Mouse (Mus musculus) limb, embryonic 11.5 days (tissue): ENCODE measurements around the gene Pomt1. TPM values are rescaled to one million over a fixed set of nuclear protein-coding genes. Genes with fewer than 3 reads are reported as not detected.

Source experiments
- ATAC-seq: fragments of 200-750 bp; cut with Nextera tagmentation; 2 replicates; pipeline ENCODE4 v1.8.0; 2017; ENCODE audit warnings: low read depth; ENCODE audit not compliant: insufficient number of reproducible peaks, low FRiP score, low TSS enrichment
- DNase-seq: peaks from one replicate; pipeline ENCODE4 v3.0.0-alpha.2; 2015; ENCODE audit warnings: low spot score
- H3K27ac ChIP-seq: fragments of 300-500 bp; sonication (generic); replicated peaks from 2 replicates; pipeline ENCODE4 v1.5.1; 2014; ENCODE audit warnings: low read depth, mild to moderate bottlenecking, low read length
- H3K27me3 ChIP-seq: fragments of 300-500 bp; sonication (generic); 2 replicates; pipeline ENCODE4 v1.6.1; 2014; ENCODE audit warnings: mild to moderate bottlenecking, low read length, mixed read lengths; ENCODE audit not compliant: control insufficient read depth, insufficient read depth
- H3K36me3 ChIP-seq: fragments of 300-500 bp; sonication (generic); 2 replicates; pipeline ENCODE4 v1.6.1; 2014; ENCODE audit warnings: mild to moderate bottlenecking, low read length, moderate library complexity, mixed read lengths; ENCODE audit not compliant: control insufficient read depth, insufficient read depth
- H3K4me1 ChIP-seq: fragments of 300-500 bp; sonication (generic); 2 replicates; pipeline ENCODE4 v1.6.1; 2014; ENCODE audit warnings: low read length, mixed read lengths; ENCODE audit not compliant: control insufficient read depth, insufficient read depth
- H3K4me2 ChIP-seq: fragments of 300-500 bp; sonication (generic); 2 replicates; pipeline ENCODE4 v1.6.1; 2014; ENCODE audit warnings: low read depth, mild to moderate bottlenecking, moderate library complexity; ENCODE audit not compliant: severe bottlenecking
- H3K4me3 ChIP-seq: fragments of 300-500 bp; sonication (generic); 2 replicates; pipeline ENCODE4 v1.5.1; 2014; ENCODE audit warnings: low read depth, low read length
- H3K9ac ChIP-seq: fragments of 300-500 bp; sonication (generic); 2 replicates; pipeline ENCODE4 v1.6.1; 2014; ENCODE audit warnings: mild to moderate bottlenecking, low read length
- H3K9me3 ChIP-seq: fragments of 300-500 bp; sonication (generic); 2 replicates; pipeline ENCODE4 v1.6.1; 2016; ENCODE audit warnings: low read length; ENCODE audit not compliant: control insufficient read depth
- WGBS: fragments of 180-500 bp; shearing (Covaris S2); extraction: QIAGEN DNeasy Blood & Tissue Kit; methylation state at CpG from one replicate; pipeline ENCODE4 v1.1.7; 2014; 5-methylcytosine and 5-hydroxymethylcytosine counted together
- polyA plus RNA-seq: library from polyadenylated mRNA; unstranded; fragments of >200 nt; fragmentation: Nextera tagmentation; extraction: Ambion mirVana; gene quantifications from 2 replicates; pipeline ENCODE4 v1.2.1, GENCODE M21; 2014

The Pomt1 gene
- polyA plus RNA-seq, 1 experiment from 2014 or later = 18.7 TPM

DNA sequence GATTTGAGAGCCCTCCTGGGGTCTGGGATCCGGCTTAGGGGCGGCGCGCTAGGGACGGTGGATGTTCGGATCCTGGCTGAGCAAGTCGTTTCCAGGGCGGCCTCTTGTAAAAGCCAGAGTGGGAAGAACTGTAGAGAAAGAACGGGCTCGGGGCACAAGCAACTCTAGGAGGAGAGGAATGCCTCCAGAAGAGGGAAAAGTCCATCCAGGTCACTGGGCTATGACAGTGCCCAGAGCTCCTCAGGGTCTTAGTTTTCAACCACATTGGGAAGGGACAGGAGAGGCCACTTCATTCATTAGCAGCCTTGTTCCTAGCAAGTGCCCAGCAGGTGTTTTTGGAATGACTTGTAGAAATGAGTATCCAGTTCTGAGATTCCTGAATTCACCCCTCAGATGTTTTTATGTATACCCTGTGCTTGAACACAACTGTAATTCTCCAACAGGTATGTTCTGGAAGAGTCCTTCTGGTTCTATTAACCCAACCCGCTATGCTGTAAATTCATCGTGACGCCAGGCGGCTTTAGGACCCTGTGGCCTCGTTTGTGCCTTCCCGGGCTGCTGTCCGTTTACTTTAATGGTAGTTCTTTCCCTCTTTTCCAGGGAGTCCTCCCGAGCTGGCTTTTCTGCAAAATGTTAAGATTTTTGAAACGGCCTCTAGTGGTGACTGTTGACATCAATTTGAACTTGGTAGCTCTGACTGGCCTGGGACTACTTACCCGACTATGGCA is 534 bp downstream of the Pomt1 start:
- peak overlapping the region; percentile 69 for H3K4me3 ChIP-seq
- peak overlapping the region; percentile 76 for H3K9ac ChIP-seq
- H3K27me3 ChIP-seq = no peaks in the 10 kb centered on the region
- under 1% methylated on average over 20 of the region's 20 CpGs for WGBS
- DNase-seq (peak; percentile 72), ATAC-seq (peak; percentile 61)
- H3K4me1 ChIP-seq = peaks cover 10% of the 10 kb centered on the region
- no peaks in the 10 kb centered on the region for H3K9me3 ChIP-seq
- peaks cover 15% of the 10 kb centered on the region for H3K36me3 ChIP-seq
- peak overlapping the region; percentile 78; the same call in 1 of the 2 replicates for H3K27ac ChIP-seq
- H3K4me2 ChIP-seq = peak overlapping the region; percentile 95

- no peaks in the 10 kb centered on the region for H3K9me3 ChIP-seq
- H3K36me3 ChIP-seq = peaks cover 11% of the 10 kb centered on the region
- ATAC-seq (no peak), DNase-seq (no peak)
- peak overlapping the region; percentile 69 for H3K4me3 ChIP-seq
- H3K4me1 ChIP-seq = peaks cover 10% of the 10 kb centered on the region
- WGBS = 44% methylated on average over 4 of the region's 4 CpGs
- peak overlapping the region; percentile 95 for H3K4me2 ChIP-seq
- no peak overlapping the region for H3K27ac ChIP-seq
- H3K27me3 ChIP-seq = no peaks in the 10 kb centered on the region
- H3K9ac ChIP-seq = peak overlapping the region; percentile 76; the same call in 1 of the 2 replicates
Measured at GRCm38 (mm10) chr2:32237571-32237970, 1.2 kb downstream of the Pomt1 start.

GRCm38 (mm10) chr2:32238708-32239435 is 2.5 kb downstream of the Pomt1 start:
- WGBS = 90% methylated on average over 9 of the region's 9 CpGs
- no peak overlapping the region for H3K9ac ChIP-seq
- H3K4me2 ChIP-seq = no peak overlapping the region
- DNase-seq = no peak
- H3K4me3 ChIP-seq = no peak overlapping the region
- no peaks in the 10 kb centered on the region for H3K9me3 ChIP-seq
- ATAC-seq = no peak
- no peak overlapping the region for H3K27ac ChIP-seq
- no peaks in the 10 kb centered on the region for H3K27me3 ChIP-seq
- peaks cover 10% of the 10 kb centered on the region for H3K4me1 ChIP-seq
- H3K36me3 ChIP-seq = peaks cover 2% of the 10 kb centered on the region

GRCm38 (mm10) chr2:32240591-32240990 is 4.2 kb downstream of the Pomt1 start:
- H3K4me3 ChIP-seq = no peak overlapping the region

GRCm38 (mm10) chr2:32242986-32243385 is 6.6 kb downstream of the Pomt1 start:
- H3K27me3 ChIP-seq = no peaks in the 10 kb centered on the region
- H3K4me3 ChIP-seq = no peak overlapping the region
- no peaks in the 10 kb centered on the region for H3K9me3 ChIP-seq
- peaks cover 6% of the 10 kb centered on the region for H3K36me3 ChIP-seq
- 87% methylated on average over 4 of the region's 4 CpGs for WGBS
- no peak overlapping the region for H3K9ac ChIP-seq
- ATAC-seq = no peak
- H3K27ac ChIP-seq = no peak overlapping the region
- no peaks in the 10 kb centered on the region for H3K4me1 ChIP-seq
- no peak overlapping the region for H3K4me2 ChIP-seq
- DNase-seq = no peak

More at GRCm38 (mm10) chr2:32240591-32240990, 4.2 kb downstream of the Pomt1 start:
- Histone ChIP-seq H3K27me3 (no peaks in the 10 kb centered on the region), H3K4me2 (no peak overlapping the region), H3K27ac (no peak overlapping the region), H3K4me1 (peaks cover under 1% of the 10 kb centered on the region; the same call in 1 of the 2 replicates), H3K36me3 (peaks cover 2% of the 10 kb centered on the region; the same call in 1 of the 2 replicates), H3K9me3 (no peaks in the 10 kb centered on the region), H3K9ac (no peak overlapping the region)
- ATAC-seq (no peak), DNase-seq (no peak)
- 71% methylated on average over 5 of the region's 5 CpGs for WGBS

- Histone ChIP-seq H3K4me2 (no peak overlapping the region), H3K27ac (no peak overlapping the region), H3K4me3 (no peak overlapping the region), H3K27me3 (no peaks in the 10 kb centered on the region), H3K36me3 (peaks cover 14% of the 10 kb centered on the region), H3K9me3 (no peaks in the 10 kb centered on the region), H3K9ac (no peak overlapping the region), H3K4me1 (no peaks in the 10 kb centered on the region)
- DNase-seq (no peak), ATAC-seq (no peak)
- 89% methylated on average over 4 of the region's 4 CpGs for WGBS
Measured at GRCm38 (mm10) chr2:32246741-32247140, 10.4 kb downstream of the Pomt1 start.

GRCm38 (mm10) chr2:32248377-32249361 is 12.3 kb downstream of the Pomt1 start:
- Histone ChIP-seq H3K4me1 (no peaks in the 10 kb centered on the region), H3K9me3 (no peaks in the 10 kb centered on the region), H3K36me3 (peaks cover 16% of the 10 kb centered on the region), H3K27me3 (no peaks in the 10 kb centered on the region), H3K4me3 (no peak overlapping the region), H3K4me2 (no peak overlapping the region), H3K27ac (no peak overlapping the region), H3K9ac (no peak overlapping the region)
- DNase-seq (no peak), ATAC-seq (no peak)
- 76% methylated on average over 10 of the region's 10 CpGs for WGBS
